Mouse (Mus musculus) megakaryocyte, embryonic 14.5 days (primary cell): ENCODE data around the gene Fgfr2. TPM values are rescaled to one million over a fixed set of nuclear protein-coding genes. Genes with fewer than 3 reads are reported as not detected.

ENCODE experiments used
- H3K27me3 ChIP-seq: replicated peaks from 2 replicates; pipeline ENCODE3; 2012; ENCODE audit warnings: inconsistent platforms
- H3K36me3 ChIP-seq: replicated peaks from 2 replicates; pipeline ENCODE3; 2012; ENCODE audit warnings: low read length, inconsistent platforms, mixed read lengths
- H3K4me1 ChIP-seq: 2 replicates; pipeline ENCODE4 v1.6.1; 2012; ENCODE audit warnings: inconsistent platforms
- H3K4me3 ChIP-seq: replicated peaks from 2 replicates; pipeline ENCODE3; 2012; ENCODE audit warnings: moderate library complexity, mild to moderate bottlenecking, inconsistent platforms
- H3K9me3 ChIP-seq: 2 replicates; pipeline ENCODE4 v1.6.1; 2012; ENCODE audit warnings: inconsistent platforms
- FLI1 ChIP-seq: IDR thresholded peaks from 2 replicates; pipeline ENCODE4 v1.6.1; 2012; ENCODE audit warnings: low read length, inconsistent platforms, mixed read lengths
- GATA1 ChIP-seq: IDR thresholded peaks from 3 replicates; pipeline ENCODE4 v1.6.1; 2012; ENCODE audit warnings: mixed read lengths, low read length, inconsistent platforms, borderline replicate concordance
- polyA plus RNA-seq: library from polyadenylated mRNA; stranded (reverse); fragments of >175 nt; gene quantifications from 2 replicates; pipeline ENCODE4 v1.2.3, GENCODE M21; 2012; ENCODE audit warnings: low replicate concordance; ENCODE audit not compliant: insufficient read depth

The Fgfr2 gene
- polyA plus RNA-seq, 1 experiment: 0.45 TPM

GRCm38 (mm10) chr7:132312396-132312795 lies 810.8 kb downstream of the Fgfr2 start:
- peaks cover 83% of the 10 kb centered on the region for H3K27me3 ChIP-seq
- H3K36me3 ChIP-seq: no peaks in the 10 kb centered on the region
- peaks cover 25% of the 10 kb centered on the region for H3K4me1 ChIP-seq
- no peaks in the 10 kb centered on the region for H3K9me3 ChIP-seq
- no peak overlapping the region for H3K4me3 ChIP-seq
- TF ChIP-seq GATA1: no peak

- no peak overlapping the region for H3K4me3 ChIP-seq
- H3K27me3 ChIP-seq: peaks cover 57% of the 10 kb centered on the region
- no peaks in the 10 kb centered on the region for H3K36me3 ChIP-seq
- peaks cover 14% of the 10 kb centered on the region for H3K4me1 ChIP-seq
- no peak for TF ChIP-seq FLI1
- no peak for TF ChIP-seq GATA1
- H3K9me3 ChIP-seq: no peaks in the 10 kb centered on the region
These were observed 814.5 kb downstream of the Fgfr2 start for GRCm38 (mm10) chr7:132308537-132309191.

GRCm38 (mm10) chr7:132307722-132308271 lies 815.4 kb downstream of the Fgfr2 start:
- Histone ChIP-seq H3K9me3 (no peaks in the 10 kb centered on the region), H3K4me3 (no peak overlapping the region), H3K27me3 (peaks cover 50% of the 10 kb centered on the region), H3K36me3 (no peaks in the 10 kb centered on the region), H3K4me1 (peaks cover 14% of the 10 kb centered on the region)
- TF ChIP-seq GATA1 (no peak), FLI1 (no peak)

GRCm38 (mm10) chr7:132306671-132307412 lies 816.3 kb downstream of the Fgfr2 start:
- H3K9me3 ChIP-seq: no peaks in the 10 kb centered on the region
- TF ChIP-seq GATA1 (no peak), FLI1 (no peak)

GRCm38 (mm10) chr7:132305492-132306375 lies 817.4 kb downstream of the Fgfr2 start:
- Histone ChIP-seq H3K9me3 (no peaks in the 10 kb centered on the region), H3K27me3 (peaks cover 49% of the 10 kb centered on the region), H3K36me3 (no peaks in the 10 kb centered on the region), H3K4me3 (no peak overlapping the region), H3K4me1 (peaks cover 14% of the 10 kb centered on the region)
- no peak for TF ChIP-seq FLI1
- TF ChIP-seq GATA1: no peak

More at GRCm38 (mm10) chr7:132306671-132307412, 816.3 kb downstream of the Fgfr2 start:
- no peaks in the 10 kb centered on the region for H3K36me3 ChIP-seq
- H3K4me1 ChIP-seq: peaks cover 14% of the 10 kb centered on the region
- no peak overlapping the region for H3K4me3 ChIP-seq
- peaks cover 50% of the 10 kb centered on the region for H3K27me3 ChIP-seq

- peaks cover 44% of the 10 kb centered on the region for H3K27me3 ChIP-seq
- H3K36me3 ChIP-seq: no peaks in the 10 kb centered on the region
- no peaks in the 10 kb centered on the region for H3K9me3 ChIP-seq
- no peak overlapping the region for H3K4me3 ChIP-seq
- peaks cover 14% of the 10 kb centered on the region for H3K4me1 ChIP-seq
- TF ChIP-seq FLI1 (no peak), GATA1 (no peak)
These were observed 818.6 kb downstream of the Fgfr2 start for GRCm38 (mm10) chr7:132304424-132305085.

- TF ChIP-seq GATA1 (no peak), FLI1 (no peak)
- Histone ChIP-seq H3K9me3 (no peaks in the 10 kb centered on the region), H3K36me3 (no peaks in the 10 kb centered on the region), H3K4me3 (no peak overlapping the region), H3K27me3 (peaks cover 42% of the 10 kb centered on the region), H3K4me1 (peaks cover 14% of the 10 kb centered on the region)
These were observed 819.2 kb downstream of the Fgfr2 start for GRCm38 (mm10) chr7:132303988-132304387.

GRCm38 (mm10) chr7:132302508-132303241 lies 820.5 kb downstream of the Fgfr2 start:
- TF ChIP-seq FLI1 (no peak), GATA1 (no peak)
- H3K9me3 ChIP-seq: peaks cover 1% of the 10 kb centered on the region
- H3K36me3 ChIP-seq: no peaks in the 10 kb centered on the region
- peaks cover 37% of the 10 kb centered on the region for H3K27me3 ChIP-seq
- peaks cover 14% of the 10 kb centered on the region for H3K4me1 ChIP-seq
- no peak overlapping the region for H3K4me3 ChIP-seq
